Mouse (Mus musculus) E14TG2a.4 (cell line): ENCODE results near the gene Hmbs.

Experiments
- CTCF ChIP-seq: conservative IDR thresholded peaks from 2 replicates; pipeline ENCODE4 v1.5.1; 2014; ENCODE audit warnings: low read length
- NANOG ChIP-seq: IDR thresholded peaks from 2 replicates; pipeline ENCODE4 v1.6.1; 2014; ENCODE audit warnings: borderline replicate concordance, low read length, mixed read lengths
- POU5F1 ChIP-seq: IDR thresholded peaks from 2 replicates; pipeline ENCODE4 v1.6.1; 2014; ENCODE audit warnings: low read length, borderline replicate concordance

DNA sequence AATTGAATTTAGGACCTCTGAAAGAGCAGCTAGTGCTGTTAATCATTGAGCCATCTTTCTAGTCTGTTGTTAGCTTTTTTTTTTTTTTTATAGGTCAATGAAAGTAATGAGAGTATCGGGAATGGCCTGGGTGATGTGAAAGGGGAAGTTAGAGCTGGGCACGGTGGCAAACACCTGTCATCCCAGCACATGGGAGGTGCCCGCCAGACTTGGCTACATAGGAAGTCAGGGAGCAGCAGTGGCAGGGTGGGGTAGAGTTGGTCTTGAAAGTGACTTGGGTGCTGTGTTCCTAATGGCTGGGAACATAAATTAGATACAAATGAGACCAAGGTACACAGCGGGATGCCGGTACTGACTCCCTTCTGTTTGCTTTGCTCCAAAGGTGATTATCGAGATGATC, 13.3 kb downstream of the Hmbs start:
- TF ChIP-seq CTCF: no peak
- TF ChIP-seq POU5F1: no peak
- no peak for TF ChIP-seq NANOG
